Comparison of ENCODE assay signal across 21 mouse cellular contexts in genomic region chr6:56907973-56908372, GRCm38 (mm10). TPM values are rescaled to one million over a fixed set of nuclear protein-coding genes. Genes with fewer than 3 reads are reported as not detected.
DNase-seq lines count a peak whose midpoint lies in the region; ATAC-seq lines count a peak whose summit lies in the region.
"Had no signal": no experiment of that assay in that cellular context is flagged by ENCODE, and none has a peak within 500 bp of the region (broad histone marks: within the 10 kb centered on the region; RNA-seq: fewer than 3 reads in every experiment).

No protein-coding gene starts in this region.

- 92% methylated on average over 3 of the region's 3 CpGs for WGBS in liver, embryonic 15.5 days (ENCODE audit: insufficient replicate concordance)

- H3K4me1 ChIP-seq in megakaryocyte, embryonic 14.5 days = peaks cover 99% of the 10 kb centered on the region
- H3K4me1 ChIP-seq in liver, embryonic 15.5 days (replicated peaks) = peaks cover 94% of the 10 kb centered on the region
- H3K4me1 ChIP-seq: hindbrain, embryonic 10.5 days had no signal

- no peak overlapping the region for H3K9ac ChIP-seq in liver, embryonic 15.5 days
- H3K9ac ChIP-seq: embryonic facial prominence, embryonic 13.5 days; forebrain, embryonic 13.5 days; heart, embryonic 15.5 days; hindbrain, embryonic 14.5 days had no signal

- H3K27ac ChIP-seq in liver, embryonic 15.5 days (replicated peaks) = peak overlapping the region; percentile 99
- H3K27ac ChIP-seq: embryonic facial prominence, embryonic 13.5 days; forebrain, embryonic 13.5 days; heart, adult 2 months; heart, embryonic 15.5 days; hindbrain, embryonic 10.5 days; hindbrain, embryonic 14.5 days had no signal

- H3K27me3 ChIP-seq in megakaryocyte, embryonic 14.5 days (replicated peaks) = no peaks in the 10 kb centered on the region
- no peaks in the 10 kb centered on the region for H3K27me3 ChIP-seq in liver, embryonic 15.5 days
- H3K27me3 ChIP-seq: CH12.LX; embryonic facial prominence, embryonic 13.5 days; forebrain, embryonic 13.5 days; heart, embryonic 15.5 days; Patski had no signal

- peaks cover 82% of the 10 kb centered on the region for H3K36me3 ChIP-seq in megakaryocyte, embryonic 14.5 days (replicated peaks; ENCODE audit: low read length)
- H3K36me3 ChIP-seq in liver, embryonic 15.5 days (replicated peaks) = peaks cover 18% of the 10 kb centered on the region
- H3K36me3 ChIP-seq: embryonic facial prominence, embryonic 13.5 days; heart, embryonic 15.5 days; hindbrain, embryonic 10.5 days had no signal

- ATAC-seq in megakaryocyte, adult 5-6 weeks (ENCODE audit: poor library complexity, severe bottlenecking) = no peak
- ATAC-seq in liver, embryonic 15.5 days (ENCODE audit: insufficient read depth) = no peak
- ATAC-seq: activated CD4-positive, CD25-positive, alpha-beta regulatory T cell, adult 4 months; forebrain, embryonic 13.5 days; Patski had no signal

- intact Hi-C loops in heart, postnatal 14 days (cut with DNase I) = loop anchor here (5.0 kb wide), 2 partner anchors 36 to 56 kb away; no protein-coding TSS in a partner anchor

- H3K4me3 ChIP-seq in megakaryocyte, embryonic 14.5 days (replicated peaks) = peak overlapping the region; percentile 70
- no peak overlapping the region for H3K4me3 ChIP-seq in liver, embryonic 15.5 days (replicated peaks)
- H3K4me3 ChIP-seq: embryonic facial prominence, embryonic 13.5 days; forebrain, embryonic 13.5 days; heart, adult 2 months; heart, embryonic 15.5 days; hindbrain, embryonic 10.5 days had no signal

- peak; percentile 88 for DNase-seq in heart, adult 11 months
- DNase-seq in heart, postnatal 14 days = no peak
- DNase-seq in brain, adult 2 months (ENCODE audit: low read depth, low spot score) = peak; percentile 50
- DNase-seq in spleen, postnatal 36 days (ENCODE audit: low spot score in 2 of 2) = no peak
- DNase-seq: adrenal gland, postnatal 14 days; cerebellum, adult 18-20 months; cerebellum, adult 9-11 months; cerebellum, postnatal 36 days; heart, adult 2 months had no signal

- no peak overlapping the region for H3K4me2 ChIP-seq in liver, embryonic 15.5 days
- H3K4me2 ChIP-seq: embryonic facial prominence, embryonic 13.5 days; forebrain, embryonic 13.5 days; heart, embryonic 11.5 days; heart, embryonic 15.5 days; hindbrain, embryonic 14.5 days had no signal

- H3K9me3 ChIP-seq in megakaryocyte, embryonic 14.5 days = no peaks in the 10 kb centered on the region
- H3K9me3 ChIP-seq in liver, embryonic 15.5 days (replicated peaks) = no peaks in the 10 kb centered on the region
- H3K9me3 ChIP-seq: embryonic facial prominence, embryonic 13.5 days; forebrain, embryonic 13.5 days; heart, embryonic 15.5 days; hindbrain, embryonic 10.5 days had no signal

RNA-seq across cellular contexts. Expression of gene Nt5c3, which starts 15.8 kb away (rescaled TPM):
- total RNA-seq in heart, postnatal 14 days (2021) = 10 to 100 TPM; 69.8 to 74.9 TPM
- 96.8 and 108 TPM in 2 replicates for polyA plus RNA-seq in megakaryocyte, embryonic 14.5 days (2012; ENCODE audit: insufficient read depth, low replicate concordance)
- 64.6 and 71.0 TPM in 2 replicates for total RNA-seq in megakaryocyte, adult 5-6 weeks (2015)
- 36.6 TPM in 2 replicates for total RNA-seq in megakaryocyte, adult 5-6 weeks (2017)
- 234 and 240 TPM in 2 replicates for polyA plus RNA-seq in liver, embryonic 15.5 days (2015; fragmentation: Nextera tagmentation; extraction: Ambion mirVana)

RNA-seq across cellular contexts. Expression of gene Vmn1r4, which starts 15.8 kb away (rescaled TPM):
- under 1 TPM; 0.10 to 0.12 TPM for total RNA-seq in heart, postnatal 14 days (2021)
- not detected in 2 replicates for polyA plus RNA-seq in megakaryocyte, embryonic 14.5 days (2012; ENCODE audit: insufficient read depth, low replicate concordance)
- total RNA-seq in megakaryocyte, adult 5-6 weeks (2015) = 0.47 TPM in 1 of 2 replicates, not detected in the other
- 0.07 TPM in 1 of 2 replicates, not detected in the other for total RNA-seq in megakaryocyte, adult 5-6 weeks (2017)
- 0.15 and 0.16 TPM in 2 replicates for polyA plus RNA-seq in liver, embryonic 15.5 days (2015; fragmentation: Nextera tagmentation; extraction: Ambion mirVana)
- polyA plus RNA-seq: activated CD4-positive, CD25-positive, alpha-beta regulatory T cell, adult 4 months had no signal

Comparison
In these comparisons a context has a peak if more than half of its experiments do, and no peak if none do; other contexts are left out.
1. DNase-seq: peak in heart, adult 11 months (single experiment) and brain, adult 2 months (single experiment); none in heart, postnatal 14 days (0 of 2) and spleen, postnatal 36 days (0 of 2).